Mouse (Mus musculus): ENCODE results near the gene Farsa.
"Not testable (repeated sequence)": the region's sequence is repeated elsewhere in the genome, so short reads cannot be mapped to it uniquely, and the experiment has no call there.

Gene Farsa

GRCm38 (mm10) chr8:84874339-84874738, 17.6 kb downstream of the Farsa start:
- DNase-seq, result no peak

- no peak for DNase-seq
Measured at GRCm38 (mm10) chr8:84877297-84878035, 20.7 kb downstream of the Farsa start.

GRCm38 (mm10) chr8:84878915-84879314, 22.1 kb downstream of the Farsa start:
- DNase-seq, result no peak

GRCm38 (mm10) chr8:84884728-84885127, 27.9 kb downstream of the Farsa start:
- no peak for DNase-seq

GRCm38 (mm10) chr8:84888280-84888679, 31.5 kb downstream of the Farsa start:
- no peak for DNase-seq

- DNase-seq, result no peak
Measured at GRCm38 (mm10) chr8:84889141-84889540, 32.4 kb downstream of the Farsa start.

GRCm38 (mm10) chr8:84892993-84893708, 36.4 kb downstream of the Farsa start:
- no peak for DNase-seq

GRCm38 (mm10) chr8:84893709-84894134, 36.9 kb downstream of the Farsa start, which contains the start of gene Gcdh:
Gene Gcdh (minus strand): TSS chr8:84893921.
- peak; percentile 97 for DNase-seq

- no peak for DNase-seq
Measured at GRCm38 (mm10) chr8:84895963-84896362, 39.2 kb downstream of the Farsa start.

GRCm38 (mm10) chr8:84901071-84901470, 44.3 kb downstream of the Farsa start:
- no peak for DNase-seq

GRCm38 (mm10) chr8:84901752-84902151, 45.0 kb downstream of the Farsa start, which contains the start of gene Klf1:
Gene Klf1 (plus strand): TSS chr8:84901928.
- no peak for DNase-seq

- no peak for DNase-seq
Measured at GRCm38 (mm10) chr8:84902367-84902919, 45.7 kb downstream of the Farsa start.

- peak; percentile 91 for DNase-seq
Measured at GRCm38 (mm10) chr8:84902920-84903661, 46.3 kb downstream of the Farsa start.

- no peak for DNase-seq
Measured at GRCm38 (mm10) chr8:84904351-84904750, 47.6 kb downstream of the Farsa start.

GRCm38 (mm10) chr8:84907037-84907436, 50.2 kb downstream of the Farsa start:
- no peak for DNase-seq

- DNase-seq, result no peak
Measured at GRCm38 (mm10) chr8:84907493-84907892, 50.7 kb downstream of the Farsa start.

GRCm38 (mm10) chr8:84907979-84908378, 51.2 kb downstream of the Farsa start:
- DNase-seq, result not testable (repeated sequence)

- DNase-seq, result peak; percentile 88
Measured at GRCm38 (mm10) chr8:84908421-84909161, 51.8 kb downstream of the Farsa start, which contains the start of gene Dnase2a. Gene Dnase2a (plus strand): TSS chr8:84908560.

GRCm38 (mm10) chr8:84909162-84909767, 52.5 kb downstream of the Farsa start:
- no peak for DNase-seq

- DNase-seq, result no peak
Measured at GRCm38 (mm10) chr8:84909949-84910348, 53.2 kb downstream of the Farsa start.

GRCm38 (mm10) chr8:84910551-84910950, 53.8 kb downstream of the Farsa start:
- DNase-seq, result no peak

- no peak for DNase-seq
Measured at GRCm38 (mm10) chr8:84911854-84912253, 55.1 kb downstream of the Farsa start.
